19 mouse cellular contexts compared by ENCODE assay signal in genomic region chr15:10688686-10689085, GRCm38 (mm10). TPM values are rescaled to one million over a fixed set of nuclear protein-coding genes. Genes with fewer than 3 reads are reported as not detected.
DNase-seq lines count a peak whose midpoint lies in the region; ATAC-seq and TF ChIP-seq lines count a peak whose summit lies in the region.
"Had no signal": no experiment of that assay in that cellular context is flagged by ENCODE, and none has a peak within 500 bp of the region (broad histone marks: within the 10 kb centered on the region; RNA-seq: fewer than 3 reads in every experiment).

No protein-coding gene starts in this region.

- H3K9ac ChIP-seq in forebrain, embryonic 16.5 days (replicated peaks; ENCODE audit: low read depth, low read length), result no peak overlapping the region
- no peak overlapping the region for H3K9ac ChIP-seq in forebrain, embryonic 11.5 days (ENCODE audit: low read length)
- 0 out of 2 replicates have a peak overlapping the region, but pooled peaks have one; percentile 12 for H3K9ac ChIP-seq in ES-Bruce4 (ENCODE audit: low read depth, poor library complexity, severe bottlenecking)
- no peak overlapping the region for H3K9ac ChIP-seq in limb, embryonic 15.5 days
- H3K9ac ChIP-seq: hindbrain, embryonic 12.5 days had no signal

- TF ChIP-seq CTCF in E14TG2a.4 (conservative IDR thresholded peaks at IDR 0.05; ENCODE audit: low read length), result no peak
- TF ChIP-seq CTCF in ES-Bruce4 (IDR thresholded peaks at IDR 0.05; ENCODE audit: low read depth, low read length), result no peak

- no peak overlapping the region for H3K4me3 ChIP-seq in forebrain, embryonic 16.5 days (replicated peaks; ENCODE audit: low read length)
- H3K4me3 ChIP-seq in forebrain, embryonic 11.5 days (ENCODE audit: low read depth, low read length), result no peak overlapping the region
- H3K4me3 ChIP-seq in E14TG2a.4 (replicated peaks; ENCODE audit: low read length), result peak overlapping the region; percentile 0; the same call in 1 of the 2 replicates
- H3K4me3 ChIP-seq in ES-Bruce4 (ENCODE audit: low read depth, low read length), result no peak overlapping the region
- no peak overlapping the region for H3K4me3 ChIP-seq in limb, embryonic 15.5 days
- H3K4me3 ChIP-seq: heart, embryonic 10.5 days; hindbrain, embryonic 12.5 days had no signal

- no peaks in the 10 kb centered on the region for H3K27me3 ChIP-seq in forebrain, embryonic 16.5 days (replicated peaks; ENCODE audit: control insufficient read depth, insufficient read depth, low read length)
- H3K27me3 ChIP-seq in forebrain, embryonic 11.5 days (ENCODE audit: control insufficient read depth, insufficient read depth, low read length), result no peaks in the 10 kb centered on the region
- H3K27me3 ChIP-seq in E14TG2a.4 (ENCODE audit: insufficient read depth, low read length) (no peaks in the 10 kb centered on the region), ES-Bruce4 (ENCODE audit: control insufficient read depth, insufficient read depth, low read length, poor library complexity, severe bottlenecking) (no peaks in the 10 kb centered on the region)
- H3K27me3 ChIP-seq in limb, embryonic 15.5 days, result no peaks in the 10 kb centered on the region
- H3K27me3 ChIP-seq: hindbrain, embryonic 12.5 days had no signal

- DNase-seq in forebrain, embryonic 11.5 days (ENCODE audit: low spot score), result no peak
- DNase-seq in spleen, adult 12 weeks (ENCODE audit: low spot score), result no peak
- DNase-seq: adrenal gland, postnatal 10 days; cerebellum, adult 2 months; cerebellum, postnatal 10 days; gastrocnemius, postnatal 10 days; heart, adult 18-20 months; heart, postnatal 10 days; heart, postnatal 4 days had no signal

- no peak for TF ChIP-seq EP300 in ES-Bruce4 (IDR thresholded peaks at IDR 0.05; ENCODE audit: insufficient read depth, low read depth, low read length)

- H3K4me2 ChIP-seq in forebrain, embryonic 16.5 days (ENCODE audit: low read length), result no peak overlapping the region
- H3K4me2 ChIP-seq in forebrain, embryonic 11.5 days (ENCODE audit: low read depth, low read length, severe bottlenecking), result no peak overlapping the region
- no peak overlapping the region for H3K4me2 ChIP-seq in limb, embryonic 15.5 days
- H3K4me2 ChIP-seq: hindbrain, embryonic 12.5 days had no signal

- H3K4me1 ChIP-seq in forebrain, embryonic 16.5 days (replicated peaks; ENCODE audit: control insufficient read depth, insufficient read depth, low read length), result peaks cover 32% of the 10 kb centered on the region
- H3K4me1 ChIP-seq in forebrain, embryonic 11.5 days (replicated peaks; ENCODE audit: control insufficient read depth, insufficient read depth, low read length), result no peaks in the 10 kb centered on the region; the same call in 1 of the 2 replicates
- H3K4me1 ChIP-seq in E14TG2a.4 (replicated peaks; ENCODE audit: low read depth, low read length), result peaks cover 94% of the 10 kb centered on the region
- peaks cover 10% of the 10 kb centered on the region for H3K4me1 ChIP-seq in ES-Bruce4 (ENCODE audit: control insufficient read depth, insufficient read depth, low read length)
- peaks cover 71% of the 10 kb centered on the region for H3K4me1 ChIP-seq in limb, embryonic 15.5 days

- 58% methylated on average over 5 of the region's 5 CpGs for WGBS in forebrain, embryonic 16.5 days
- WGBS in forebrain, embryonic 11.5 days, result 90% methylated on average over 5 of the region's 5 CpGs
- WGBS in limb, embryonic 15.5 days, result 40% methylated on average over 5 of the region's 5 CpGs

- H3K27ac ChIP-seq in forebrain, embryonic 16.5 days (ENCODE audit: low read length), result peak overlapping the region; percentile 43; the same call in 1 of the 2 replicates
- H3K27ac ChIP-seq in forebrain, embryonic 11.5 days (ENCODE audit: low read depth, low read length), result no peak overlapping the region
- peak overlapping the region; percentile 60 for H3K27ac ChIP-seq in ES-Bruce4 (ENCODE audit: insufficient read depth, low read length)
- H3K27ac ChIP-seq in limb, embryonic 15.5 days, result peak overlapping the region; percentile 54; the same call in 1 of the 2 replicates
- H3K27ac ChIP-seq: heart, embryonic 10.5 days; hindbrain, embryonic 12.5 days had no signal

- H3K36me3 ChIP-seq in forebrain, embryonic 16.5 days (ENCODE audit: control insufficient read depth, insufficient read depth), result no peaks in the 10 kb centered on the region; the same call in 1 of the 2 replicates
- no peaks in the 10 kb centered on the region; the same call in 1 of the 2 replicates for H3K36me3 ChIP-seq in forebrain, embryonic 11.5 days (ENCODE audit: control insufficient read depth, insufficient read depth, low read length)
- H3K36me3 ChIP-seq in E14TG2a.4 (ENCODE audit: insufficient read depth, low read length) (peaks cover 24% of the 10 kb centered on the region; the same call in 1 of the 2 replicates), ES-Bruce4 (ENCODE audit: control insufficient read depth, insufficient read depth, low read length, poor library complexity, severe bottlenecking) (peaks cover 2% of the 10 kb centered on the region; the same call in 1 of the 2 replicates)
- H3K36me3 ChIP-seq in limb, embryonic 15.5 days, result no peaks in the 10 kb centered on the region; the same call in 1 of the 2 replicates

- H3K9me3 ChIP-seq in forebrain, embryonic 16.5 days (ENCODE audit: control insufficient read depth, low read length), result no peaks in the 10 kb centered on the region
- H3K9me3 ChIP-seq in forebrain, embryonic 11.5 days (ENCODE audit: control insufficient read depth, low read length), result no peaks in the 10 kb centered on the region
- H3K9me3 ChIP-seq in E14TG2a.4 (ENCODE audit: low read length) (no peaks in the 10 kb centered on the region), ES-Bruce4 (replicated peaks; ENCODE audit: control insufficient read depth, insufficient read depth, low read length, poor library complexity, severe bottlenecking) (no peaks in the 10 kb centered on the region)
- no peaks in the 10 kb centered on the region for H3K9me3 ChIP-seq in limb, embryonic 15.5 days
- H3K9me3 ChIP-seq: heart, embryonic 10.5 days; hindbrain, embryonic 12.5 days had no signal

- TF ChIP-seq POLR2A in ES-Bruce4 (IDR thresholded peaks at IDR 0.05; ENCODE audit: insufficient read depth, low read length), result no peak

- ATAC-seq in forebrain, embryonic 16.5 days, result peak; percentile 46
- ATAC-seq in forebrain, embryonic 11.5 days (replicated peaks; ENCODE audit: low FRiP score), result no peak
- ATAC-seq in limb, embryonic 15.5 days (ENCODE audit: insufficient number of reproducible peaks, low FRiP score, low TSS enrichment, low read depth), result no peak
- ATAC-seq in cerebellum, adult (ENCODE audit: insufficient number of reproducible peaks, low FRiP score, low TSS enrichment), result no peak
- ATAC-seq: hindbrain, embryonic 16.5 days; inflammation-experienced regulatory T-cells, adult 6 months; intestine, postnatal 0 days had no signal

RNA-seq across cellular contexts. Expression of gene Rai14, which starts 25.7 kb away (rescaled TPM):
- 33.3 and 40.0 TPM in 2 replicates for polyA plus RNA-seq in forebrain, embryonic 16.5 days (2015; fragmentation: Nextera tagmentation; extraction: Ambion mirVana)
- 58.2 and 61.5 TPM in 2 replicates for polyA plus RNA-seq in forebrain, embryonic 11.5 days (2014; fragmentation: Nextera tagmentation; extraction: Ambion mirVana)
- 80.9 and 85.7 TPM in 2 replicates for polyA plus RNA-seq in ES-Bruce4 (2011; ENCODE audit: insufficient read depth, insufficient read length, low read depth, missing spikeins)
- polyA plus RNA-seq in limb, embryonic 15.5 days (2015; fragmentation: Nextera tagmentation; extraction: Ambion mirVana), result 48.2 and 56.9 TPM in 2 replicates
